Mouse (Mus musculus) Patski (cell line): Measurements from ENCODE around the gene Ncapg2. TPM values are rescaled to one million over a fixed set of nuclear protein-coding genes. Genes with fewer than 3 reads are reported as not detected.

Source experiments
- ATAC-seq: fragments of 100-300 bp; one replicate; pipeline ENCODE4 v1.8.0; 2021
- CTCF ChIA-PET: fragments of 350-600 bp; sonication (Branson Sonifier 250); formaldehyde crosslinking; loops from one replicate; lab custom pipeline; 2022; ENCODE audit warnings: inconsistent platforms; lab: Charles Lee
- POLR2A ChIA-PET: fragments of 350-600 bp; sonication (Branson Sonifier 250); formaldehyde crosslinking; loops from one replicate; lab custom pipeline; 2022; ENCODE audit warnings: antibody characterized with exemption, inconsistent platforms; lab: Charles Lee
- DNase-seq: peaks from one replicate; pipeline ENCODE4 v3.0.0-alpha.2; 2011; ENCODE audit warnings: low read depth, low spot score
- H3K27me3 ChIP-seq: fragments of 371-371 bp; one replicate; pipeline ENCODE4 v1.5.1; 2021
- CTCF ChIP-seq: fragments of 100-300 bp; IDR thresholded peaks from one replicate; pipeline ENCODE4 v1.5.1; 2021
- in situ Hi-C: fragments of 300-500 bp; cut with MboI; formaldehyde crosslinking; loops from 3 replicates; pipeline ENCODE4 v1.11.1; 2018; ENCODE audit warnings: low pct_unique_long_range_greater_than_20kb, mixed read lengths
- polyA plus RNA-seq: library from polyadenylated mRNA; unstranded; gene quantifications from one replicate; pipeline ENCODE4 v1.2.3, GENCODE M21; 2021

Ncapg2 gene
- polyA plus RNA-seq, 1 experiment from 2014 or later: 18.5 TPM

- POLR2A ChIA-PET: no interaction called here
- CTCF ChIA-PET: interaction anchor here (1.4 kb wide), 1 partner anchor 13 kb away, joined by 5 read pairs; no protein-coding TSS in a partner anchor
- DNase-seq (no peak), ATAC-seq (no peak)
- H3K27me3 ChIP-seq: no peaks in the 10 kb centered on the region
- TF ChIP-seq CTCF: no peak
- in situ Hi-C loops: no loop called here
These were observed 9.0 kb upstream of the Ncapg2 start for GRCm38 (mm10) chr12:116396072-116396695.

DNA sequence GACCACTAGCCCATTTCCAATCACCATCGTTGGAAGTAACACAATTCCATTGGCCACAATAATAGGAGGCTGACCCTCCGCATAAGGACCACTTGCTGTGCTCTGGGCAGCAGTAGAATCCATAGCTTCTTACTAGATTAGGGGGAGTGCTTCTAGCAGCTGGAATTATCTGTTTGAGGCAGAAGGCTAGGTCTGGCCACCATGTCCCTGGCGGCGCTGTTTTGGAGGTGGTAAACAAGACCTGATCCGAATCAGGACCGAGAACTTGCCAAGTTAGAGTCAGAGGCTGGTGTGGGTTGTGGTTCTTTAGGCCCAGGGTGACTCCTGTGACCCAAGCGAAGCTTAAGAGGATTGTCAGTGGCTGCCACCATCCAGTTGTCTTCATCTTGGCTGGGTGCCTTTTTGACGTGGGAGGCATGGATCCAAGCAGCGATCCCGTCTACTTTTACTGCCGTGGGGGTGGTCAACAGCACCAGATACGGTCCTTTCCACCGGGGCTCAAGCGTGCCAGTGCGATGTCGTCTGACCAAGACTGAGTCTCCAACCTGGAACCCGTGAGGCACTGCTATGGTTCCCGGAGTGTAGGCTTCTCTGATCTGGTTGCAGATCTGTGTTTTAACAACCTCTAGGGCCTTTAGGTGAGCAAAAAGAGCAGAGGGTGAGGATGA is 1.1 kb upstream of the Ncapg2 start:
- ChIA-PET POLR2A (no interaction called here), CTCF (no interaction called here)
- in situ Hi-C loops: loop anchor here (10.0 kb wide), 1 partner anchor 329 kb away; the partner anchor contains the start of gene Vipr2
- no peak for TF ChIP-seq CTCF
- no peak for DNase-seq
- no peak for ATAC-seq
- no peaks in the 10 kb centered on the region for H3K27me3 ChIP-seq

GRCm38 (mm10) chr12:116405836-116406155 is 594 bp downstream of the Ncapg2 start:
- POLR2A ChIA-PET: no interaction called here
- no peak for TF ChIP-seq CTCF
- ATAC-seq (peak; percentile 17), DNase-seq (no peak)
- CTCF ChIA-PET: no interaction called here
- no peaks in the 10 kb centered on the region for H3K27me3 ChIP-seq
- in situ Hi-C loops: loop anchor here (5.0 to 10.0 kb wide), 2 partner anchors 123 to 331 kb away; partner anchors contain the start of genes Esyt2 and Vipr2

- ChIA-PET CTCF (no interaction called here), POLR2A (no interaction called here)
- ATAC-seq (no peak), DNase-seq (no peak)
- TF ChIP-seq CTCF: no peak
- in situ Hi-C loops: loop anchor here (5.0 to 10.0 kb wide), 2 partner anchors 126 to 333 kb away; partner anchors contain the start of genes Esyt2 and Vipr2
- no peaks in the 10 kb centered on the region for H3K27me3 ChIP-seq
These were observed 2.7 kb downstream of the Ncapg2 start for GRCm38 (mm10) chr12:116407883-116408282.

- ChIA-PET POLR2A (no interaction called here), CTCF (no interaction called here)
- DNase-seq (no peak), ATAC-seq (no peak)
- TF ChIP-seq CTCF: no peak
- H3K27me3 ChIP-seq: no peaks in the 10 kb centered on the region
- in situ Hi-C loops: no loop called here
These were observed 9.7 kb downstream of the Ncapg2 start for GRCm38 (mm10) chr12:116414941-116415340.

- ChIA-PET POLR2A (no interaction called here), CTCF (no interaction called here)
- no peaks in the 10 kb centered on the region for H3K27me3 ChIP-seq
- in situ Hi-C loops: no loop called here
- ATAC-seq (no peak), DNase-seq (no peak)
- TF ChIP-seq CTCF: no peak
These were observed 11.3 kb downstream of the Ncapg2 start for GRCm38 (mm10) chr12:116416514-116416913.

DNA sequence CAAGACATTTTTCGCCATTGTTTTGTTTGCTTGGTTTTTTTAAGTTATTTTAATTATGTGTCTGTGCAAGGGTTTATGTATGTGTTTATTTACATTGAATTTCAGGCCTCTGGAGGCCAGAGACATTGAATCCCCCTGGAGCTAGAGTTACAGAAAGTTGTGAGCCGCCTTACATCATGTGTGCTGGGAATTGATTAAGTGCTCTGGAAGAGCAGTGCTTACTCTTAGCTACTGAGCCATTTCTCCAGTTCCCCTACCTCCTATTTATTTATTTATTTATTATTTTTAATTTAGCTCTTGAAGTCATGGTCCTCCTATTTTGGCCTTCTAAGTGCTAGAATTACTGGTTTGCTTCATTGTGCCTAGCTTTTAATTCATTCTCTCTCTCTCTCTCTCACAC is 16.5 kb downstream of the Ncapg2 start:
- DNase-seq: no peak
- TF ChIP-seq CTCF: no peak
- ChIA-PET POLR2A (no interaction called here), CTCF (interaction anchor here (1.3 to 2.2 kb wide), 2 partner anchors 9 to 11 kb away, joined by 3 to 9 read pairs; no protein-coding TSS in a partner anchor)
- H3K27me3 ChIP-seq: no peaks in the 10 kb centered on the region
- in situ Hi-C loops: no loop called here
- no peak for ATAC-seq

GRCm38 (mm10) chr12:116425392-116425791 is 20.2 kb downstream of the Ncapg2 start:
- TF ChIP-seq CTCF: peak; percentile 43
- DNase-seq: no peak
- in situ Hi-C loops: loop anchor here (25.0 kb wide), 1 partner anchor 187 kb away; no protein-coding TSS in a partner anchor
- CTCF ChIA-PET: interaction anchor here (1.2 to 2.3 kb wide), 3 partner anchors 9 to 194 kb away, joined by 3 to 7 read pairs (median 5); no protein-coding TSS in a partner anchor
- POLR2A ChIA-PET: no interaction called here
- no peaks in the 10 kb centered on the region for H3K27me3 ChIP-seq
- ATAC-seq: no peak

DNA sequence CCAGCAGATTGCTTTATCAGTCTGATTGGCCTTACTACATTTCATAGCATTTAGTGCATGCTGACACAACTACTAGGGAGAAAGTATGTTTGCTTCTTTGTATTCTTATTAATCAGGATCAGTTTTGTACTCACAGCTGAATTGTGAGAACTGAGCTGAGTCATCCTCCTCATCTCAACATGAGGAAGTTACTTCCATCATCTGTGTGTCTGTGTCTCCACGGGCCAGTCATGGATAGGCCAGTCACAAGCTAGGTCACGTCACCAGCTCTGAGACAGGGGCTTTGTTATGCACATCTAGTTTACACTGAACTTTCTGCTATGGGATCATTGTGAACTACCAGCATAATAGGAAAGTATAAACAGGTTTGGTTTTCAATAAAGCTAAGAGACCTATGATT is 28.5 kb downstream of the Ncapg2 start:
- no peaks in the 10 kb centered on the region for H3K27me3 ChIP-seq
- POLR2A ChIA-PET: no interaction called here
- DNase-seq: no peak
- ATAC-seq: no peak
- TF ChIP-seq CTCF: no peak
- CTCF ChIA-PET: interaction anchor here (2.4 kb wide), 1 partner anchor 12 kb away, joined by 9 read pairs; no protein-coding TSS in a partner anchor
- in situ Hi-C loops: loop anchor here (25.0 kb wide), 1 partner anchor 179 kb away; no protein-coding TSS in a partner anchor

DNA sequence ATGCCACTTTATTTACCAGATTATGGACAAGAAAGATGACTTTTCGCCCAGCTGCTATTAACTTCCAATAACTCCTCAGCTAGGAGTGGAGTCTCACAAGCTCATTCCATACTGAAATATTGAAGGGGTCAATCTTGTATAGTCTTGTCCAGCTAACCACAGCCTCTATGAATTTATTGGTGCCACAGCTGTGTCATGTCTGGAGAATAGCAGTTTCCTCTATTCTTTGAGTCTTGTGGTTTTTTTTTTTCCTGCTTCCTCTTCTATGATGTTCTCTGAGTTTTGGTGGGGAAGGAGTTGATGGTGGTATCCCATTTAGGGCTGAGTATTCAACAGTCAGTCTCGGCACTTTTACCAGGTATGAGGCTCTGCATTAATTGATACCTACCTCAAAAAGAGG is 30.0 kb downstream of the Ncapg2 start:
- ATAC-seq (no peak), DNase-seq (no peak)
- no peak for TF ChIP-seq CTCF
- in situ Hi-C loops: loop anchor here (25.0 kb wide), 1 partner anchor 177 kb away; no protein-coding TSS in a partner anchor
- ChIA-PET POLR2A (no interaction called here), CTCF (interaction anchor here (1.0 kb wide), 2 partner anchors 10 to 152 kb away, joined by 3 to 5 read pairs; no protein-coding TSS in a partner anchor)
- no peaks in the 10 kb centered on the region for H3K27me3 ChIP-seq

DNA sequence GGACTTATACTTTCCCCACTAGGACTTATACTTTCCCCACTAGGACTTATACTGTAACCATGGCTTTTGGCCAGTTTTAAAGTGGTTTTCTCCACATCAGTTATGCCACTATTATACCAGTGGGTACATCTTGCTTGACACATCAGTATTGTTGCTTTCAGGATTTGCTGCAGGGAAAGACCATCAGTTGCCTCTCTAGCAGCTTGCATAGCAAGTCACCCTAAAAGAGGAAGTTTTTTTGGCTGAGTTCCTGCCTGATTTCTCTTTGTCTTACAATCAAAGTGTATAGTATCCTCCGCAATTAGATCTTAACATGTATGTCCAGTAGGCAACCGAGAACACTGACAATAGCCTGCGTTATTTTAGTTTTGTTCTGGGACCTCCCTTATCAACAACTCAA is 30.9 kb downstream of the Ncapg2 start:
- ATAC-seq (no peak), DNase-seq (no peak)
- TF ChIP-seq CTCF: no peak
- in situ Hi-C loops: loop anchor here (25.0 kb wide), 1 partner anchor 176 kb away; no protein-coding TSS in a partner anchor
- no peaks in the 10 kb centered on the region for H3K27me3 ChIP-seq
- ChIA-PET POLR2A (no interaction called here), CTCF (no interaction called here)
